Mouse (Mus musculus): ENCODE results near the gene Gm17584. TPM values are rescaled to one million over a fixed set of nuclear protein-coding genes. Genes with fewer than 3 reads are reported as not detected.
"Not testable (repeated sequence)": the region's sequence is repeated elsewhere in the genome, so short reads cannot be mapped to it uniquely, and the experiment has no call there.

The Gm17584 gene
- polyA plus RNA-seq (2014; fragmentation: Nextera tagmentation; extraction: Ambion mirVana): not detected in 2 replicates

- not testable (repeated sequence) for H3K4me3 ChIP-seq (ENCODE audit: low read depth, low read length); ATAC-seq (ENCODE audit: low FRiP score); H3K27me3 ChIP-seq (ENCODE audit: control insufficient read depth, insufficient read depth, low read length); H3K4me1 ChIP-seq (ENCODE audit: control insufficient read depth, insufficient read depth, low read length); H3K36me3 ChIP-seq (ENCODE audit: control insufficient read depth, insufficient read depth, low read length); H3K4me2 ChIP-seq; H3K9me3 ChIP-seq (ENCODE audit: control insufficient read depth, low read length); DNase-seq (ENCODE audit: low spot score, missing footprints); H3K27ac ChIP-seq (ENCODE audit: low read depth, low read length); H3K9ac ChIP-seq (ENCODE audit: low read length)
- no CpG with 5 or more reads among the region's 4 CpGs for WGBS
Observed at GRCm38 (mm10) chrX:124500263-124500662, at the start of gene Gm17584. Gene Gm17584 (plus strand): TSS chrX:124500563.

Other genes with a start within 250 kb of the Gm17584 start
- gene Gm17469, start 129.3 kb downstream of the Gm17584 start, polyA plus RNA-seq (2014; fragmentation: Nextera tagmentation; extraction: Ambion mirVana): not detected in 2 replicates